Mouse (Mus musculus): ENCODE measurements around the gene Nudt15.

Gene Nudt15

DNA sequence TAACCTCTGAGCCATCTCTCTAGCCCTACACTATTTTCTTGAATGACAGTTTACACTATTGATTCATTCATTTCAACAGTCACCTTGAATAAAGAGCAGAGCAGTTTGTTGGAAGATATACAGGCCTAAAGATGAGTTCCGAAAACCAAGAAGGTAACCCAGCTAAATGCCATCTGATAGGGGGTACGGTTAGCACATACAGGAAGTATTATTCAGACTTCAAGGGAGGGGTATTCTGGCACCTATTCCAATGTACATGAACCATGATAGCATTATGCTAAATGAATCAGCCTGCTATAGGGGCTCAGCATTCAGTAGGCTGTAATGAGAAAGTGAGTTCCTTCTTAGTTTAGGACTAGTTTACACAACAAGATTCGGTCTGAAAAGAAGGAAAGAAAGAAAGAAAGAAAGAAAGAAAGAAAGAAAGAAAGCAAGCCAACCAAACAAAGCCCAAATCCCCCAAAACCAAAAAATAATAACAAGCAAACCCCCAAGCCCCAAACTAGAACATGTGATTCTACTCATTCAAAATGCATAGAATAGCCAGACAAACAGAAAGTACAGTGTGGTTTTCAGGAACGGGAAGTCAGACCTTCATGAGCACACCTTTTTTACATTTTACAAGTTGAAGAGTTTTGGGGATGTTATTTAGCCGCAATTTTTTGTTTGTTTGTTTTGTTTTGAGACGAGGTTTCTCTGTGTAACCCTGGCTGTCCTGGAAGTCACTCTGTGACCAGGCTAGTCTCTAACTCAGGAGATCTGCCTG is 39.2 kb downstream of the Nudt15 start:
- DNase-seq (ENCODE audit: extremely low read depth, low read depth) = no peak

DNA sequence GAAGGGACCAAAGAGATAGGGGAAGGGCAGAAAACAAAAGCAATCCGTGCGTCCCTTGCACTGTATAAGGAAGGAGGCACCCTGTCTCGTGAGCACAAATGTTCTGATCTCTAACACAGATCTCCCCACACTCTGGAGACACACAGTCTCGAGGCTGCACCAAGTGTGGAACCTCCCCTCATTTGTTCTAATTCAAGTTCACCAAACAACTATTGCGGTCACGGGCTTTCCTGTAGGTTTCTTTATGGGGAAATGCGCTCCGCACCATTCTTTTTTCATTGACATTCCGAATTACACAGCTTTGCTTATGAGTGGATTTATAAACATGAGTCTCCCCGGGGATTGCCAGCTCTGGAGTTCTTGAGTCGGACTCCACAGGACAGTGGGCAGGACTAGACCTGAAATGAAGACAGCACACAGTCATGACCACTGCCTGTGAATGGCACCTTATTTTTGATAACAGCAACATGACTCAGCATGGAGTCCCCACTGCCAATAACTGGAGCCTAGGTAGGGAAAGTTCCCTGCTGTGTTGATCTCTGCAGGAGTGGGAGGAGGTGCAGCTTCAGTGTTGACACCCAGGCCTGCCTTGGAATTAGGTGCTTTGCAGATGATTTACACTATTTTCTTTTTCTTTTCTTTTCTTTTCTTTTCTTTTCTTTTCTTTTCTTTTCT is 40.2 kb downstream of the Nudt15 start:
- DNase-seq (ENCODE audit: extremely low read depth, low read depth) = peak; percentile 31

DNA sequence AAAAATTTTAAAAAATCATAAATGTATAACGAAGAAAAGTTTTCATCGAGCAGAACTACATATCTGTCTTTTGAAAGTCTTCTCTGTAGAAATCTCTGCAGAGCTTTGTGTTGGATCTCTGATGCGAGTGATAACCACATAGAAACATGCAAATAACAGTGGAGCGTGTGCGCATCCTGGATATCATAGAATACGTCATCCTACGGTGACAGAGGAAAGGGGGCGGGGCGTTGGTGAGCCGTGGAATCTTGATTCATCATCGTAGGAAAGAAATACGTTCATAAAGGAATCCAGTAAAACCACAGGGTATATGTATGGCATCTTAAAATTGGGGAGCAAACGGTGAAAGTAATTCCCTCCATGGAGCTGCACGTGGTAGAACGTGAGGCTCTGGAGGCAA is 40.8 kb downstream of the Nudt15 start:
- no peak for DNase-seq (ENCODE audit: extremely low read depth, low read depth)

DNA sequence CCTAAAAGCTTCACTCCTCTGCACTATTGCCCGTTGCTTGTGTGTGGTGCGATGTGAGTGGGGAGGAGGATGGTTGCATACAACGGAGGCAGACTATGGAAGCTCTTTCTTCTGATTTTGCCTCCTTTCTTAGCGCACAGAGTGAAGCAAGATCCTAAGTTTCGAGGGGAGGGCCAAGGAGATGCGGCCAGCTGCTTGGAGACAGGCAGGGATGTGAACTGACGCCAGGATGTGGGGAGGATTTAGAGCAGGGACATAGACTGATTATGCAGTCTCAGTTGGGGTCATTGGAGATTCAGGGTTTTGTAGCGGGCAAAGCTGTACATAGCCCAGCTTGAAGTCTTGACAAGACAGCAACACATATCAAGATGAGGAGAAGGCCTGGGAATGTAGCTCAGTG is 41.8 kb downstream of the Nudt15 start:
- DNase-seq (ENCODE audit: extremely low read depth, low read depth) = no peak

DNA sequence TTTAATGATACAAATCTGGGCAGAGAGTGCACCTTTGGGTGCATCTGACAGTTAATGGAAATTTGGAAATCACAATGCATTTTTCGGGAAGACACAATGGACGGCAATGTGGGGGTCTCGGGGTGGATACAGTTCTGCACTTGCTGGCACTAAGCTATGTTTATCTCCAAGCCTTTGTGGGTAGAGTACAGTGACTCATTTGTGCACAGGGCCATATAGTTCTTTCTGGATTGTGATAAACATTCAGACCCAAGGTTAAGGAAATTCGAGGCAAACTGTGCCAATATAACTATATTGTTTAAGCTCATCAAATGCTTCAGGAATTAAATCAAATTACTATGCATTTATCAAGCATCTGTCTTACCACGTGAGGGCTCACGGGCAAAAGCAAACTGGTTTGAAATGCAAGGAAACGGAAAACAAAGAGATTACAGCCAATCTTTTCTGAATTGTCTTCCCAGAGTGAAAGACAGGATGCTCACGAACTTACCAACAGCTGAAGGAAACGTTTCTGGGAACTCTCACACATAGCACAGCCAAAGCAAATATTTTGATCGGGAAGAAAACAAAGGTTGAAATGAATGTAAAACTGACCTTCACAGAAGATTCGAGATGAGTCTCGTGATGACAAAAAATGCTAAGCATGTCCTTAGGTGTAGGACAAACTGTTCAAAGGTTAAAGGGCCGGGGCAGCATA is 44.7 kb downstream of the Nudt15 start:
- no peak for DNase-seq (ENCODE audit: extremely low read depth, low read depth)

DNA sequence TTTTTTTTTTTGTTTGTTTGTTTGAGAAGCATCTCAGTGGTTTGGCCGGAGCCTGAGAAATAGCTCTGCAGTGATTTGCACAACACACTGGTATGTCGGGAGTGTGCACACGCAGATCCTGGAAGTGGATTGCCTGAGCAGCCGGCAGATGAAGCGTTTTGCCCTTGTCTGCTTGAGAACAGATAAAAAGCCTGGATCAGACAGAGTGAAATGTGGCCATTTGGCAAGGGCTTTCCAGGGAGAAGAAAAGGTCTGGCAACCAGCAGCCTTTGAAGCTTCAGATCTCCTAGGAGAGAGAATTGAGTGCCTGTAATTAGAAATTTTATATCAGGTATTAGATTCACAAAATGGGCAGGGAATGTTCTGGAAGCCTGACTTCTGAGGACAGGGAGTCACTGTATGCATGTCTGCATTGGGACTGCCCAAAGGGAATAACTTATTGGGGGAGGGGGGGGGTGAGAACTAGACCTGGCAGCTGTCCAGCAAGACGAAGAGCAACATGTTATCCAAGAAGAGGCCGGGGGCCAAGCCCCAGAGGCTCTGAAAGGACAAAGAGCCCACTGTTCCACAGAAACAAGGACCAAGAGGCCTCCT is 45.4 kb downstream of the Nudt15 start:
- no peak for DNase-seq (ENCODE audit: extremely low read depth, low read depth)

DNA sequence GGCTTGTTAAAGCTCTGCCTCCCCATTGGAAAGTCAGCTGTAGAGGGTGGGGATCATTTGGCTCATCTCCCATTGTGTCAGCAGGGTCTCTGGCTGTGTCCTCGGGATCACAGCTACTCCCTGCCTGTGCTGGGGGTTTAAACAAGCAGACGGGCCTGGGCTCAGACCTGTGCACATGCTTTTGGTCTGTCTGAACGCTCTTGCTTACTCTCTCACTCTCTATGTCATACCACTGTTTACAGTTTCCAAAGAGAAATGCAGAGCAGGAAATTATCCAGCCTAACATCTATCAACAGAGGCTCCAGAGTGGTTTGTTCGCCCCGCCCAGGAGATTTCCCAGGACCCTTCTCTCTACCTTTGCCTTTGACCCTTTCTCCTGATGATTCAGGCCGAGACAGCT is 46.3 kb downstream of the Nudt15 start:
- DNase-seq (ENCODE audit: extremely low read depth, low read depth) = no peak

DNA sequence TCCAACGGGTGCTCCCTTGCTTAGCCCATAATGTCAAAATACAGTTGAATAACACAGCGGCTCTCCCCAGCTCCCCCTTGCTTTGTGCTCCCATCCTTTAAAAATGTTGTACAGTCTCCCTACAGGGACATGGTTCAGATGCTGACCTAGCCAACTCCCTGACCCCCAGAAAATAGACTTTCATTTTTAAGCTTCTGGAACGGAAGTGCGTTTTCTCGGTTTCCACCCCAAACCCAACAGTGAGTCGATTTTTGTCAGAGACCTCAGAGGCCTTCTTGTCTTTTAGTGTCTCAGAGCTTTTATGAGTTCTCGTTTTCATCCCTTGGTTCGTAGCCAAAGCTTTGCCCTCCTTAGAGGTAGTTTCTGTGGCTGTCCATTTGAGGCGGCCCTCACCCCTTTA is 46.8 kb downstream of the Nudt15 start:
- no peak for DNase-seq (ENCODE audit: extremely low read depth, low read depth)

DNA sequence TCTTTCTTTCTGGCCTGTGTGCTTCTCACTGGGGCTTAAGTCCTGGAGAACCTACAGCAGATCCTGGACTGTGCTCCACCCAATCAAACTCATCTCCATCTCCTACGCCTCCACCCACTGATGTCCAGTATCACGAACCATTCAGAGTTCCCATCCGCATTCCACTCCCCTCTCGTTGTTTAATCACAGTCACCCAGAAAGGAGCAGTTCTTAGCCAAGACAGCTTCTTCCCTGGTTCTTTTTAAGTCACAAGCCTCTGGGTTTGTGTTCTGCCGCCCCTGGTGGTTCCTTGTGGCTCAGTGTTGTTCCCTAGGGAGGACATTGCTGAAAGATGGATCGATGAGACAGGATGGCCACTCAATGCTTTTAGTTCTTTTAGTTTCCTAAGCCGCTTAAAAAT is 52.3 kb downstream of the Nudt15 start:
- no peak for DNase-seq (ENCODE audit: extremely low read depth, low read depth)

DNA sequence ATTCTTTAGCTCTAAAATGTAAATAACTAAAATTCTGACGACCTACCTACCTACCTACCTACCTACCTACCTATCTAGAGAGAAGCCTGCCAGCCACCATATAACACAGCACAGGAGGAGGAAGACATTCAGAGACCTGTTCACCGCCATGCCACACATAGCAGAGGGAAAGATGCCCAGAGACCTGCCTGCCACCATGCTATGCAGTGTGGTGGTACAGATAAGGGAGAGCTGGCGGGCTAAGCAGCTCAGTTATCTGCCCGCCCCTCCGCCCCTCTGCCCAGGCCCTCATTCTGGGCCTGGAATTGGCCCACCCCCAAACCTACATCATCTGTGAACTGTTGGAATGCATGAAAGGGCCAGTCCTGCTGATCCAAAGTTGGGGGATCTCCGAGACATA is 53.9 kb downstream of the Nudt15 start:
- no peak for DNase-seq (ENCODE audit: extremely low read depth, low read depth)

DNA sequence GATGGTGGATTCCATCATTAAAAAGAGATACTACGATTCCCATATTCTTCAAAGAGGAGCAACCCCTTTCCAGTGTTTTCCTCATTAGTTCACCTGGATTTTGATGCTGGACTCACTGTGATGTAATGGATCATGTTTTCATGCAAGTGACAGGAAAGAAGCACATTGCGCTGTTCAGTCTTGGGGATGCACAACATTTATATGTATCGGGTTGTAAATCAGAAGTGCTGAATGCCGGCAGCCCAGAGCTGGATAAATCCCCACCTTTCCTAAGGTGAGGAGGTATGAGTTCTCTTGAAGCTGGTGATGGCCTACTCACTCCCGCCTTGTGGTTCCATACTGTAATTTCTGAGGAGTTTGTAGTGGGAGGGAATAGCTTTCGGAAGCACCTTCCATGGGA is 54.7 kb downstream of the Nudt15 start:
- no peak for DNase-seq (ENCODE audit: extremely low read depth, low read depth)

DNA sequence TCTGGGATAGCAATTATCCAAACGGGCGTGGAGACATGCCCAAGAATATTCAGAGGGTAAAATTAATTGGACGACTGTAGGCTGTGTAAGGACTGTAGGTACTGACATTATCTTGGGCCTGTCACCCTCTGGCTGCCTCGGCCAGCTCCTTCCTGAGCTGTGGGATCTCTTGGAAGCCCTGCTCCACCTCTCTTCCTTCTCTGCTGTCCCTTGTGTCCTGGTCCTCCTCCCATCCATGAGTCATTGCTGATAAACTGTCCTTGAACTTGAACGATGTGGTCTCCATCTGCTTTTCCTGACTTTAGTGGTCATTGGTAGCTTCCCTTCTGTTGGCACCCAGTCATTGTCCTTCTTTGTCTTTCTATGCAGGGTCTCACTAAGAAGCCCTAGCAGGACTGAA is 61.4 kb downstream of the Nudt15 start:
- DNase-seq (ENCODE audit: extremely low read depth, low read depth) = no peak

DNA sequence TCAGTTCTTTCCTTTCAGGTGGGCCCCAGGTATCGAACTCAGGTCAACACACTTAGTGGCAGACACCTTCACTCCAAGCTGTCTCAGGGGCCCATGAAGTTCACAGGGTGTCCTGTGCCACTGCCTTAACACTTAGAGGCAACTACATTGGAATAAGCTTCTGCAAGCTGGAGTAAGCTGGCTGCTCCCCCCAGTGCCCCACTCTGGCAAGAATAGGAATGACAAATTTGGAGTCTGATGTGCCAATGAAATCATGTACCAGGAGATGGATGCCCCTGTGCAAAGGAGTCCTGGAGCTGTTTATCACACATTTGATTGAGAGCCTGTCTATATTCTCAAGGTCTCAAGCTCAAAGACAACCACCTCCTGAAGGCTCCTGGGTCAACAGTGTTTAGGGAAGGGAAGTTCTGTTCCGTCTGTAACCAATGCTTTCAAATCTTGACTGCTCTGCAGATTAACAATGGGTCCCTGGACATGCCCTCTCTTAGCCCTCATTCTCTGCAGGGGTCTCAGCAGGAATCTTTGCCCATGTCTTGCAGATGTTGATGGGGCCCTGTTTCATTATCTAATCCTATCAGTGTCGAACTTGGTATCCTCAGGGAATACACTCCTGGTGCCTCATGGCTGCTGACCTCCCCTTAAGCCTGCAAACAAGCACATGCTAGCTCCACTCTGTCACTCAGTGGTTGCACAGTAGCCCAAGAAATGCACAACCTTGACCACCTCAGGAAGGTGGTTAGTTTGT is 63.5 kb downstream of the Nudt15 start:
- no peak for DNase-seq (ENCODE audit: extremely low read depth, low read depth)

DNA sequence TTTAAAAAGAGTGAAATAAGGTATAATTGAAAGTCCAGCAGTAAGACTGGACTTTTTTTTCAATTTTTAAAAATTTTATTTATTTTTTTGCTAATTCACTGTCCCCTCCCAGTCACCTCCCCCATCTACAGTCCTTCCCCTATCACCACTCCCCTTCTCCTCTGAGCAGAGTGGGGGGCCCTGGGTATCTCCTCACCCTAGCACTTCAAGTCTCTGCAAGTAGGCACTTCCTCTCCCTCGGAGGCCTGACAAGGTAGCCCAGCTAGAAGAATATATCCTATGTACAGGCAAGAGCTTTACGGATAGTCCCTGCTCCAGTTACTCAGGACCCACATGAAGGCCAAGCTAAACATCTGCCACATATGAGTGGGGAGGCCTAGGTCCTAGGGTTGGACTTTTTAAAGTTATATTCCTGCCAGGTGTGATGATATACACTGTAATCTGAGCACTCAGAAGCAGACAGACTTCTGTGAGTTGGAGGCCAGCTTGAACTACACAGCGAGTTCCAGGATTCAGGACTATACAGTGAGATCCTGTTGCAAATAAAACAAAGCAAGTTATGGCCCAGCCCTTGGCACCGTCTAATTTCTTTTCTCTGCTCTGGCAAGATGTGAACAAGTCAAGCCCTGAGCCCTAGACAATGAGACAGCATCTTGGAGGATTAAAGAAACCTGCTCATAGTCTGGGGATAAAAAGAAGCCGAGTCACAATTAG is 64.4 kb downstream of the Nudt15 start:
- DNase-seq (ENCODE audit: extremely low read depth, low read depth) = no peak

DNA sequence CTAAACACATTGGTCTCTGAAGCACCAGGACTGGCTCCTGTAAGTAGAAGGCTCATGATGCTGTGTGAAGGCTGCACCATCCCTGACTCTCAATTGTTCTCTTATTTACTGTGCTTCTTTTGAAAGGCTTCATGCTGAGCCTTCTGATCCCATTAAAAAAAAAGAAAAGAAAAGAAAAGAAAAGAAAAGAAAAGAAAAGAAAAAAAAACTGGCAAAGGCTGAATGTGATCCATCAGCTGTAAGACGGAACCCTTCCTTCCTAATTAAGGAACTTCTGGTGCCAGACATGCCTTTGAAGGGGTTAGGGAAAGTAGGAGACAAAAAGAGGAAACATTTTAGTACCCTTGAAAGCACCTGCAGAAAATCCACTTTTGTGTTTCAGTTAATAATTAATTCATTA is 68.3 kb downstream of the Nudt15 start:
- DNase-seq (ENCODE audit: extremely low read depth, low read depth) = no peak

DNA sequence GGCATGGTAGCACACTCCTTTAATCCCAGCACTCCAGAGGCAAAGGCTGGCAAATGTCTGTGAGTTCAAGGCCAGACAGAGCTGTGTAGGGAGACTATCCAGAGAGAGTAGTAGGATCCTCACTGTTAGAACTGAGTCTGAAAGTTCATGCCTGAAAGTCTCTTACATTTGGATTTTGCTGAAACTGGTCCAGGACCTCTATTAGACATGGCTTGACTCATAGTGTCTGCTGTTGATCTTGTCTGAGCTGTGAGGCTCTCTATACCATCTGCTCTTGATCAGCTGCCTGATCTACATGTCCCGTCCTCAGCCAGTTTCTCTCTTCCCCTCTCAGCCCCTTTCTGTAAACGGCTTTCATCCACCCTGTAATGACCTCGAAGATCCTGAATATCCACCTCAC is 69.7 kb downstream of the Nudt15 start:
- no peak for DNase-seq (ENCODE audit: extremely low read depth, low read depth)

DNA sequence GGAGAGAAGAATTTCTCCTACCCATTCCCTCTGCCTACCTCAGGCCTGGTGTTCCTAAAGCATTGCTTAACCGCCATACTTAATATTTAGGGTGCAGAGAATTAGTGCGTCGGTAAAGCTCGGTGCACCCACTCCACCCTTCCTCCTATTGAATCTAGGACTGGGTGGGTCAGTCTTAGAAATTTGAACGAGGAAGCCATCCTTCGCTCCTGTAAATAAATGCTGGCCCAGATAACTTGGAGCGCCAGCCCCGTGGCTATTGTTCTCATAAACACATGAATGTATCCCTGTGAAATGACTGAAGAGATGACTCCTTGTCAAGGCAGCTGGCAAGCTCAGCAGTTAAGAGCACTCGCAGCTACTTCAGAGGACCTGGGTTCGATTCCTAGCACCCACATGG is 71.0 kb downstream of the Nudt15 start:
- no peak for DNase-seq (ENCODE audit: extremely low read depth, low read depth)

DNA sequence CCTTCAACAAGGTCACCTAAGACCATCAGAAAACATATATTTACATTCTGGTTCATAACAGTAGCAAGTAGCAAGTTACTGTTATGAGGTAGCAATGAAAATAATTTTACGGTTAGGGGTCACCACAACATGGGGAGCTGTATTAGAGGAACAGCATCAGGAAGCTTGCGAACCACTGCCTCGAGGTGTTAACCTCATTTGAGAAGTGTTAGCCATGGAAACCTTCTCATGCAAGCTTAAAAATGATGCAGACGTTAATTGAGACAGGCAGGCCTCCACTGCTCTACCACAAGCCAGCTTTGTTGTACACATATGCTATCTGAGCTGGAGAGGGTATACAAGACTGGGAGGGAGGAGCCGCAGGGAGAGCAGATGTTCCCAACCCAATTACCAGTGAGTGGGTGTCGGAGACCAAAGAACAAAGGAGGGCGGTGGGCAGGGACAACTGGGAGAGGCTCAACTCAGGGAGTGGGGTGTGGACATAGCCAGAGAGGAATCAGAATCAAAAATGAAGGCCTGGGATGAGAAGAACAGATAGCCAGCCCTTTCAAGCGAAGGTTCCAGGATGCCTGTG is 71.6 kb downstream of the Nudt15 start:
- no peak for DNase-seq (ENCODE audit: extremely low read depth, low read depth)

DNA sequence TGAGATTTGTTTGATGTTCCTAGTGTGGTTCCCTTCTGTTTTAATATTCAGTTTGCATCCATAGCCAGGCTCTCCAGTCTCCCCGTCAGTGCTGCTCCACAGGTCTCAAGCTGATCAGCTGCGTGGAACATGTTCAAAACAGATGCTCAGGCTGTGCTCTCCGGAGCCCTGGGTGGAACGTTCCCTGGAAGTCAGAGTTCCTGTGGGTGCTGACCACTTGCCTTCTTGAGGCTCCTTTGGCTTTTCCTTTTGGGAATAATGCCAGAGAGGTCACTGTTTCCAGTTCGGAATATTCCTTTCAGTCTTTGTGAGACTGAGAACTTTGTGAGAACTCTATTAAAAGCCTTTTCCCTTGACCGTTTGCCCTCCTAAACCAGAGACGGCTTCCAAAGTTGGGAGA is 72.5 kb downstream of the Nudt15 start:
- no peak for DNase-seq (ENCODE audit: extremely low read depth, low read depth)

DNA sequence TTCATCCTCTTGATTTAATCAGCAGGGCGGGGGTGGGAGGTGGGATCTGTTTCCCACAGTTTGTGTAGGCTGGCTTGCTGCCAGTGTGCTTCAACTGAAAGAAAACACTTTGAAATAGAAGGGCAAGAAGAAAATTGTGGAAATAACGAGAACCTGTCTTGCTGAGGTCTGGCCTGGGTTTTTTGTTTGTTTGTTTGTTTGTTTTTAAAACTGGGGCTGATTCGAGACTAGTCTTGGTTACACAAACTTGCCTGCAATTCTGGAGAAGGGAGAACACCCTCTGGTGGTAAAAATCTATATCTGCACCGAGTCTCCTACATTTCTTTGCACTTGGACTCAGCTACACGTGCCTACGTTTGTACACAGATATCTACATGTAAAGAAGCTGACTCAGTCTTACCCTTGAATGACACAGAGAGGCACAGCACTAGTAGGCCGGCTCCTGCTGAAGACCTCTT is 73.4 kb downstream of the Nudt15 start:
- peak; percentile 60 for DNase-seq (ENCODE audit: extremely low read depth, low read depth)

All from MEL-GATA-1-ER (cell line).